8 mouse cellular contexts compared by ENCODE assay signal in the genomic region with DNA sequence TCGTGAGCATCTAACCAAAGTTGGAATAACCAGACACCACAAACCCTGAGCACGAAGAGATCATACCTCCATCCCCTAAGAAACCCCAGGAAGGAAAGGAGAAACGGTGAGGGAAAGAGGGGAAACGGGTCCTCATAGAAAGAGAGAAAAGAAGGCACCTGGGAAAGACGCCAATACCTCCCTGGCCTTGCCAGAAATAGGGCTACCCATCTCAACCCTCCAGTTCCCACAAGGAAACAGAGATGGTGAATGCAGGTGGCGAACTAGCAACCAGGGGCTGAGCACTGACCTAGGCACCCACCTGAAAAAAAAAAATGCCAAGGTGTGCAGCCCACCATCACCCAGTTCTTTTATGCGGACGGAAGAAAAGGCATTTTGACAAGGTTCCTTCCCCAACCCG. TPM values are rescaled to one million over a fixed set of nuclear protein-coding genes. Genes with fewer than 3 reads are reported as not detected.
DNase-seq lines count a peak whose midpoint lies in the region; ATAC-seq and TF ChIP-seq lines count a peak whose summit lies in the region.

No protein-coding gene starts in this region.

- 35% methylated on average over 9 of the region's 9 CpGs for WGBS in heart, embryonic 12.5 days
- 26% methylated on average over 9 of the region's 9 CpGs for WGBS in forebrain, embryonic 13.5 days
- 32% methylated on average over 9 of the region's 9 CpGs for WGBS in liver, embryonic 15.5 days (ENCODE audit: insufficient replicate concordance)

- peak overlapping the region; percentile 82 for H3K4me3 ChIP-seq in heart, embryonic 12.5 days
- peak overlapping the region; percentile 92 to 95 for H3K4me3 ChIP-seq in ES-E14 (ENCODE audit: insufficient read depth in 1 of 2, low read depth in 1 of 2, low read length in 2 of 2, poor library complexity in 1 of 2, severe bottlenecking in 1 of 2)
- H3K4me3 ChIP-seq in forebrain, embryonic 13.5 days = peak overlapping the region; percentile 96
- H3K4me3 ChIP-seq in liver, embryonic 15.5 days (replicated peaks) = peak overlapping the region; percentile 73

- H3K9ac ChIP-seq in heart, embryonic 12.5 days = no peak overlapping the region
- H3K9ac ChIP-seq in ES-E14 (ENCODE audit: insufficient read depth, low read depth, low read length, poor library complexity, severe bottlenecking) = no peak overlapping the region
- H3K9ac ChIP-seq in forebrain, embryonic 13.5 days = peak overlapping the region; percentile 84
- H3K9ac ChIP-seq in liver, embryonic 15.5 days = no peak overlapping the region

- no peak overlapping the region for H3K27ac ChIP-seq in heart, embryonic 12.5 days (ENCODE audit: poor library complexity, severe bottlenecking)
- H3K27ac ChIP-seq in ES-E14 (ENCODE audit: insufficient read depth, low read depth, low read length, poor library complexity, severe bottlenecking) = no peak overlapping the region
- peak overlapping the region; percentile 79; the same call in 1 of the 2 replicates for H3K27ac ChIP-seq in forebrain, embryonic 13.5 days
- no peak overlapping the region for H3K27ac ChIP-seq in liver, embryonic 15.5 days (replicated peaks)

- DNase-seq in heart, postnatal 36 days = no peak
- no peak for DNase-seq in ES-E14 (ENCODE audit: low read depth, low spot score)
- DNase-seq in adrenal gland, postnatal 25 days = no peak
- no peak for DNase-seq in urinary bladder, adult 18-20 months (ENCODE audit: low spot score in 2 of 2)
- DNase-seq in thymus, postnatal 0 days (ENCODE audit: low spot score) = no peak

- intact Hi-C loops in heart, postnatal 36 days (cut with DNase I) = loop anchor here (2.0 to 5.0 kb wide), 2 partner anchors 25 to 89 kb away; no protein-coding TSS in a partner anchor

- H3K9me3 ChIP-seq in heart, embryonic 12.5 days (replicated peaks) = no peaks in the 10 kb centered on the region
- no peaks in the 10 kb centered on the region for H3K9me3 ChIP-seq in ES-E14 (ENCODE audit: control insufficient read depth, insufficient read depth, low read depth, low read length)
- no peaks in the 10 kb centered on the region for H3K9me3 ChIP-seq in forebrain, embryonic 13.5 days (replicated peaks)
- H3K9me3 ChIP-seq in liver, embryonic 15.5 days (replicated peaks) = no peaks in the 10 kb centered on the region

- in situ Hi-C loops in ES-E14 (cut with MboI; ENCODE audit: low sequenced_read_pairs in 2 of 2, unreplicated experiment in 2 of 2) = no loop called here

- peaks cover 29% of the 10 kb centered on the region for H3K27me3 ChIP-seq in heart, embryonic 12.5 days (replicated peaks)
- H3K27me3 ChIP-seq in forebrain, embryonic 13.5 days = no peaks in the 10 kb centered on the region
- peaks cover 44% of the 10 kb centered on the region for H3K27me3 ChIP-seq in liver, embryonic 15.5 days

- peaks cover 3% of the 10 kb centered on the region for H3K4me1 ChIP-seq in heart, embryonic 12.5 days (replicated peaks)
- peaks cover 0 to 4% of the 10 kb centered on the region in 2 experiments; a peak in 3 of 4 replicates for H3K4me1 ChIP-seq in ES-E14 (ENCODE audit: control insufficient read depth in 2 of 2, insufficient read depth in 2 of 2, low read length in 2 of 2, poor library complexity in 1 of 2)
- H3K4me1 ChIP-seq in forebrain, embryonic 13.5 days = peaks cover 19% of the 10 kb centered on the region
- H3K4me1 ChIP-seq in liver, embryonic 15.5 days (replicated peaks) = peaks cover 18% of the 10 kb centered on the region

- ATAC-seq in heart, embryonic 12.5 days (ENCODE audit: insufficient number of reproducible peaks, low FRiP score) = no peak
- no peak; the same call in 1 of the 2 replicates for ATAC-seq in forebrain, embryonic 13.5 days
- ATAC-seq in liver, embryonic 15.5 days (ENCODE audit: insufficient read depth) = no peak

- H3K36me3 ChIP-seq in heart, embryonic 12.5 days = no peaks in the 10 kb centered on the region
- no peaks in the 10 kb centered on the region for H3K36me3 ChIP-seq in ES-E14 (ENCODE audit: control insufficient read depth, insufficient read depth, low read length, poor library complexity, severe bottlenecking)
- H3K36me3 ChIP-seq in forebrain, embryonic 13.5 days (ENCODE audit: poor library complexity, severe bottlenecking) = no peaks in the 10 kb centered on the region
- no peaks in the 10 kb centered on the region for H3K36me3 ChIP-seq in liver, embryonic 15.5 days (replicated peaks)

- H3K4me2 ChIP-seq in heart, embryonic 12.5 days = peak overlapping the region; percentile 78
- peak overlapping the region; percentile 74 for H3K4me2 ChIP-seq in forebrain, embryonic 13.5 days
- peak overlapping the region; percentile 86 for H3K4me2 ChIP-seq in liver, embryonic 15.5 days

TF ChIP-seq in ES-E14, 5 proteins besides CTCF, POLR2A, EP300 and RAD21:
- TF ChIP-seq HCFC1 (IDR thresholded peaks at IDR 0.05; ENCODE audit: borderline replicate concordance, insufficient read depth, low read length) (no peak), MAFK (IDR thresholded peaks at IDR 0.05; ENCODE audit: insufficient read depth, low read depth, low read length) (no peak), ZC3H11A (IDR thresholded peaks at IDR 0.05; ENCODE audit: borderline replicate concordance, low read depth, low read length) (no peak), CHD2 (IDR thresholded peaks at IDR 0.05; ENCODE audit: low read depth, low read length) (no peak), ZNF384 (IDR thresholded peaks at IDR 0.05; ENCODE audit: low read depth, low read length) (no peak)

RNA-seq across cellular contexts. Expression of gene Tmem229b, which starts 1.4 kb away (rescaled TPM):
- polyA plus RNA-seq in heart, embryonic 12.5 days (2016; fragmentation: Nextera tagmentation; extraction: Ambion mirVana) = 2.9 and 3.4 TPM in 2 replicates
- total RNA-seq in heart, postnatal 36 days (2021) = 1 to 10 TPM; 2.6 to 5.4 TPM
- total RNA-seq in ES-E14 (2012; rRNA removed) = 6.1 TPM in 2 replicates
- polyA plus RNA-seq in forebrain, embryonic 13.5 days (2015; fragmentation: Nextera tagmentation; extraction: Ambion mirVana) = 25.3 and 29.1 TPM in 2 replicates
- 3.4 and 3.5 TPM in 2 replicates for polyA plus RNA-seq in liver, embryonic 15.5 days (2015; fragmentation: Nextera tagmentation; extraction: Ambion mirVana)
- 5.2 and 9.0 TPM in 2 replicates for total RNA-seq in adrenal gland, postnatal 25 days (2021)
- polyA plus RNA-seq in thymus, postnatal 0 days (2015; fragmentation: Nextera tagmentation; extraction: Ambion mirVana) = 27.5 and 27.7 TPM in 2 replicates

RNA-seq across cellular contexts. Expression of gene Plekhh1, which starts 22.9 kb away (rescaled TPM):
- polyA plus RNA-seq in heart, embryonic 12.5 days (2016; fragmentation: Nextera tagmentation; extraction: Ambion mirVana) = 5.3 and 5.8 TPM in 2 replicates
- total RNA-seq in heart, postnatal 36 days (2021) = 1 to 10 TPM; 1.6 to 2.1 TPM
- total RNA-seq in ES-E14 (2012; rRNA removed) = 9.0 and 11.2 TPM in 2 replicates
- 2.8 and 3.0 TPM in 2 replicates for polyA plus RNA-seq in forebrain, embryonic 13.5 days (2015; fragmentation: Nextera tagmentation; extraction: Ambion mirVana)
- polyA plus RNA-seq in liver, embryonic 15.5 days (2015; fragmentation: Nextera tagmentation; extraction: Ambion mirVana) = 0.06 and 0.13 TPM in 2 replicates
- total RNA-seq in adrenal gland, postnatal 25 days (2021) = 1.8 and 2.1 TPM in 2 replicates
- 0.33 and 0.46 TPM in 2 replicates for polyA plus RNA-seq in thymus, postnatal 0 days (2015; fragmentation: Nextera tagmentation; extraction: Ambion mirVana)
